Mouse (Mus musculus): ENCODE results near the gene Zbtb20.

GRCm38 (mm10) chr16:43193631-43194239 lies 318.1 kb downstream of the Zbtb20 start:
- TF ChIP-seq MAX (IDR thresholded peaks at IDR 0.05) (no peak), CTCF (IDR thresholded peaks at IDR 0.05; ENCODE audit: control insufficient read depth, insufficient read depth, insufficient read length) (no peak), MYOD1 (IDR thresholded peaks at IDR 0.05; ENCODE audit: control insufficient read depth, insufficient read length, low read depth) (no peak), USF1 (IDR thresholded peaks at IDR 0.05; ENCODE audit: low read depth) (no peak), CEBPB (IDR thresholded peaks at IDR 0.05; ENCODE audit: low read depth) (no peak)

All from C2C12 (cell line).